Mouse (Mus musculus) heart, postnatal 0 days (tissue): ENCODE data around the gene Jph4. TPM values are rescaled to one million over a fixed set of nuclear protein-coding genes. Genes with fewer than 3 reads are reported as not detected.

ENCODE experiments used
- ATAC-seq: fragments of 200-750 bp; cut with Nextera tagmentation; 2 replicates; pipeline ENCODE4 v1.8.0; 2017; ENCODE audit warnings: low read depth, moderate number of reproducible peaks, moderate library complexity; ENCODE audit not compliant: insufficient read depth
- DNase-seq: peaks from one replicate; pipeline ENCODE4 v3.0.0-alpha.2; 2016; ENCODE audit warnings: low spot score
- H3K27ac ChIP-seq: fragments of 300-500 bp; sonication (generic); 2 replicates; pipeline ENCODE4 v1.5.1; 2014; ENCODE audit warnings: low read depth, mild to moderate bottlenecking
- H3K27me3 ChIP-seq: fragments of 300-500 bp; sonication (generic); 2 replicates; pipeline ENCODE4 v1.6.1; 2014; ENCODE audit warnings: low read length, mixed read lengths; ENCODE audit not compliant: control insufficient read depth, insufficient read depth
- H3K36me3 ChIP-seq: fragments of 300-500 bp; sonication (generic); replicated peaks from 2 replicates; pipeline ENCODE4 v1.6.1; 2014; ENCODE audit warnings: low read length, mixed read lengths; ENCODE audit not compliant: control insufficient read depth, insufficient read depth
- H3K4me1 ChIP-seq: fragments of 300-500 bp; sonication (generic); 2 replicates; pipeline ENCODE4 v1.6.1; 2014; ENCODE audit warnings: antibody characterized with exemption; ENCODE audit not compliant: control insufficient read depth, insufficient read depth
- H3K4me2 ChIP-seq: fragments of 300-500 bp; sonication (generic); 2 replicates; pipeline ENCODE4 v1.6.1; 2014; ENCODE audit warnings: low read depth, mild to moderate bottlenecking, low read length, moderate library complexity
- H3K4me3 ChIP-seq: fragments of 300-500 bp; sonication (generic); 2 replicates; pipeline ENCODE4 v1.5.1; 2014; ENCODE audit warnings: low read depth, low read length
- H3K9ac ChIP-seq: fragments of 300-500 bp; sonication (generic); replicated peaks from 2 replicates; pipeline ENCODE4 v1.6.1; 2014; ENCODE audit warnings: low read depth, low read length, mixed read lengths
- H3K9me3 ChIP-seq: fragments of 300-500 bp; sonication (generic); replicated peaks from 2 replicates; pipeline ENCODE4 v1.6.1; 2016; ENCODE audit warnings: low read length; ENCODE audit not compliant: control insufficient read depth
- CTCF ChIP-seq: IDR thresholded peaks from 2 replicates; pipeline ENCODE4 v1.5.1; 2016; ENCODE audit warnings: antibody characterized with exemption, control low read depth, low read depth
- EP300 ChIP-seq: IDR thresholded peaks from 2 replicates; pipeline ENCODE4 v1.6.1; 2016; ENCODE audit warnings: antibody characterized with exemption, low read depth
- WGBS: fragments of 180-500 bp; shearing (Covaris S2); extraction: QIAGEN DNeasy Blood & Tissue Kit; methylation state at CpG from one replicate; pipeline ENCODE4 v1.1.7; 2014; 5-methylcytosine and 5-hydroxymethylcytosine counted together
- polyA plus RNA-seq: library from polyadenylated mRNA; unstranded; fragments of >200 nt; fragmentation: Nextera tagmentation; extraction: Ambion mirVana; gene quantifications from 2 replicates; pipeline ENCODE4 v1.2.1, GENCODE M21; 2015
- total RNA-seq: library from RNA; depleted of rRNA; stranded (reverse); fragments of >200 nt; gene quantifications from 2 replicates; pipeline ENCODE4 v1.2.3, GENCODE M21; 2014; ENCODE audit warnings: low replicate concordance; rRNA removed

The Jph4 gene
- total and polyA plus RNA-seq, 2 experiments from 2014 or later = 0.03 to 0.38 TPM

DNA sequence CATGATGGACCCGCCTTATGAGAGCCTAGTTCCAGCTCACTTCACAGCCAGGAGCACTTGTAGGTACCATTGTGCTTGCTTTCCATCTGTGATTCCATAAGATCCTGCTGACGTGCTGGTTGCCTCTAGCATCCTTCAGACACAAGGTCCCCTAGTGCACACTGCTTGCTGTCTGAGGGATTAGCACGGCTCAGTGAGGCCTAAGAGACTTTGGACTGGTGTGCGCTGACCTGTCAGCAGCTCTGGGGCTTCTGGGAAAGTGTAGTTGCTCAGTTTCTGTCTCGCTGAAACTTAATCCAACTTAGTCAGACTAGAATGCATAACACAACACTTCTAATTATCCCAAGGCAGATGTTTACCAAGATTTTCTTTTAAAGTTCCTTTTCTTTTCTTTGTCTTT, 56.8 kb downstream of the Jph4 start:
- Histone ChIP-seq H3K9me3 (no peaks in the 10 kb centered on the region), H3K36me3 (no peaks in the 10 kb centered on the region), H3K4me1 (peaks cover 15% of the 10 kb centered on the region; the same call in 1 of the 2 replicates), H3K27ac (no peak overlapping the region), H3K27me3 (0 out of 2 replicates have a peak, but pooled peaks cover 10% of the 10 kb centered on the region), H3K4me2 (no peak overlapping the region), H3K9ac (no peak overlapping the region), H3K4me3 (no peak overlapping the region)
- WGBS = 54% methylated on average over 5 of the region's 5 CpGs
- no peak for TF ChIP-seq EP300
- no peak for ATAC-seq
- no peak for DNase-seq

DNA sequence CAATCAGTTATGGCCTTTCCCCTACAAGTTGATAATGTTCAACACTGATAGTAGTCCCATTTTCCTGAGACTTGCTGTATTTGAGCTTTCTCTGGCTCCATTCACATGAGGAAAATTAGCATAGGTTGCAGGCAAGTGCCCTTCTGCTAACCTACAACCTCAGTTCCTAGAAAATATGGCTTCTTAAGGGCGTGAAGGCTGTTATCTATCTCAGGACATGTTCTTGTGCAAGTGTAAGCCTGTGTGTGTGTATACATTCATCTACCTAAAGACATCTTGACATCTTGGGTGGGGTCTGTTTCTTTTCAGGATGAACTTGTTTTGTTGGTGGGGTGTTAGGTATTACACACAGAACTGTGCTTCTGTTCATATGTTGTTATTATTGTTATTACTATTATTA, 57.7 kb downstream of the Jph4 start:
- TF ChIP-seq CTCF (no peak), EP300 (no peak)
- DNase-seq (no peak), ATAC-seq (no peak)
- Histone ChIP-seq H3K4me3 (no peak overlapping the region), H3K36me3 (no peaks in the 10 kb centered on the region), H3K4me1 (peaks cover 15% of the 10 kb centered on the region; the same call in 1 of the 2 replicates), H3K27ac (no peak overlapping the region), H3K9ac (no peak overlapping the region), H3K9me3 (no peaks in the 10 kb centered on the region), H3K27me3 (0 out of 2 replicates have a peak, but pooled peaks cover 7% of the 10 kb centered on the region), H3K4me2 (no peak overlapping the region)
- 68% methylated on average over 1 of the region's 1 CpGs for WGBS

Other genes with a start within 250 kb of the Jph4 start
- gene Homez, start 246.0 kb downstream of the Jph4 start, total RNA-seq = 4.5 and 5.1 TPM in 2 replicates
- gene Homez, start 246.0 kb downstream of the Jph4 start, polyA plus RNA-seq = 4.3 and 5.4 TPM in 2 replicates
- gene Ppp1r3e, start 239.4 kb downstream of the Jph4 start, total RNA-seq = 0.08 and 1.3 TPM in 2 replicates
- 0.79 and 1.3 TPM in 2 replicates for gene Ppp1r3e, start 239.4 kb downstream of the Jph4 start, polyA plus RNA-seq
- gene Bcl2l2, start 233.6 kb downstream of the Jph4 start, total RNA-seq = 20.6 and 31.1 TPM in 2 replicates
- gene Bcl2l2, start 233.6 kb downstream of the Jph4 start, polyA plus RNA-seq = 2.9 and 3.3 TPM in 2 replicates
- not detected in 2 replicates for gene Gm20521, start 233.5 kb downstream of the Jph4 start, total RNA-seq
- gene Gm20521, start 233.5 kb downstream of the Jph4 start, polyA plus RNA-seq = 0.18 TPM in 1 of 2 replicates, not detected in the other
- gene Pabpn1, start 224.4 kb downstream of the Jph4 start, total RNA-seq = 27.6 and 44.5 TPM in 2 replicates
- 35.0 and 36.2 TPM in 2 replicates for gene Pabpn1, start 224.4 kb downstream of the Jph4 start, polyA plus RNA-seq
- 46.6 and 46.8 TPM in 2 replicates for gene Slc22a17, start 203.8 kb downstream of the Jph4 start, total RNA-seq
- 22.3 and 22.7 TPM in 2 replicates for gene Slc22a17, start 203.8 kb downstream of the Jph4 start, polyA plus RNA-seq
- 12.5 and 22.2 TPM in 2 replicates for gene Efs, start 190.8 kb downstream of the Jph4 start, total RNA-seq
- gene Efs, start 190.8 kb downstream of the Jph4 start, polyA plus RNA-seq = 3.9 and 4.1 TPM in 2 replicates
- gene Il25, start 184.2 kb downstream of the Jph4 start, total RNA-seq = not detected in 2 replicates
- gene Il25, start 184.2 kb downstream of the Jph4 start, polyA plus RNA-seq = 0.11 TPM in 1 of 2 replicates, not detected in the other
- 3.1 and 8.1 TPM in 2 replicates for gene Cmtm5, start 180.7 kb downstream of the Jph4 start, total RNA-seq
- 0.34 and 0.85 TPM in 2 replicates for gene Cmtm5, start 180.7 kb downstream of the Jph4 start, polyA plus RNA-seq
- 3,860 and 3,976 TPM in 2 replicates for gene Myh6, start 150.0 kb downstream of the Jph4 start, total RNA-seq
- gene Myh6, start 150.0 kb downstream of the Jph4 start, polyA plus RNA-seq = 8,242 and 9,737 TPM in 2 replicates
- gene Gm17428, start 140.0 kb downstream of the Jph4 start, total RNA-seq = not detected in 2 replicates
- not detected in 2 replicates for gene Gm17428, start 140.0 kb downstream of the Jph4 start, polyA plus RNA-seq
- 4,273 and 4,731 TPM in 2 replicates for gene Myh7, start 122.3 kb downstream of the Jph4 start, total RNA-seq
- 1,026 and 1,537 TPM in 2 replicates for gene Myh7, start 122.3 kb downstream of the Jph4 start, polyA plus RNA-seq
- 20.2 and 50.1 TPM in 2 replicates for gene Ngdn, start 101.5 kb downstream of the Jph4 start, total RNA-seq
- 50.0 and 50.9 TPM in 2 replicates for gene Ngdn, start 101.5 kb downstream of the Jph4 start, polyA plus RNA-seq
- 1.8 and 1.9 TPM in 2 replicates for gene Zfhx2, start 24.6 kb downstream of the Jph4 start, total RNA-seq
- 1.1 and 1.2 TPM in 2 replicates for gene Zfhx2, start 24.6 kb downstream of the Jph4 start, polyA plus RNA-seq
- gene Thtpa, start 22.2 kb downstream of the Jph4 start, total RNA-seq = 12.2 and 17.7 TPM in 2 replicates
- gene Thtpa, start 22.2 kb downstream of the Jph4 start, polyA plus RNA-seq = 13.3 and 13.4 TPM in 2 replicates
- gene Ap1g2, start 10.3 kb downstream of the Jph4 start, total RNA-seq = 0.93 and 3.9 TPM in 2 replicates
- 5.6 and 5.7 TPM in 2 replicates for gene Ap1g2, start 10.3 kb downstream of the Jph4 start, polyA plus RNA-seq
- gene Dhrs2, start 105.1 kb upstream of the Jph4 start, total RNA-seq = not detected in 2 replicates
- gene Dhrs2, start 105.1 kb upstream of the Jph4 start, polyA plus RNA-seq = not detected in 2 replicates